Mouse (Mus musculus): ENCODE results near the gene Oas1d. TPM values are rescaled to one million over a fixed set of nuclear protein-coding genes. Genes with fewer than 3 reads are reported as not detected.

Oas1d gene
- total RNA-seq, 2 experiments from 2014 or later = not detected

- DNase-seq (ENCODE audit: low spot score in 2 of 2) = no peak
Measured at GRCm38 (mm10) chr5:120968134-120968532, 53.8 kb downstream of the Oas1d start.

- DNase-seq (ENCODE audit: low spot score in 2 of 2) = no peak
Measured at GRCm38 (mm10) chr5:120968799-120969198, 54.5 kb downstream of the Oas1d start.

GRCm38 (mm10) chr5:120969703-120970102 lies 55.4 kb downstream of the Oas1d start:
- DNase-seq (ENCODE audit: low spot score in 2 of 2) = no peak

Other genes starting within 250 kb of the Oas1d start
- 10 to 100 TPM; 73.1 to 78.8 TPM for gene Dtx1, start 202.6 kb upstream of the Oas1d start, total RNA-seq (2021)
- gene Oas2, start 164.7 kb upstream of the Oas1d start, total RNA-seq (2021) = under 1 TPM in 1 of 2 experiments, not detected in 1; 0.26 TPM
- gene Oas3, start 136.9 kb upstream of the Oas1d start, total RNA-seq (2021) = not detected
- not detected for gene Oas1e, start 119.0 kb upstream of the Oas1d start, total RNA-seq (2021)
- under 1 TPM; 0.56 to 0.80 TPM for gene Oas1c, start 102.0 kb upstream of the Oas1d start, total RNA-seq (2021)
- gene Oas1f, start 67.2 kb upstream of the Oas1d start, total RNA-seq (2021) = not detected
- gene Oas1h, start 53.1 kb upstream of the Oas1d start, total RNA-seq (2021) = not detected
- not detected for gene Oas1g, start 26.9 kb upstream of the Oas1d start, total RNA-seq (2021)
- gene Oas1a, start 7.0 kb upstream of the Oas1d start, total RNA-seq (2021) = under 1 TPM; 0.19 to 0.23 TPM
- 100 to 1,000 TPM; 309 to 328 TPM for gene Rph3a, start 95.6 kb downstream of the Oas1d start, total RNA-seq (2021)